Mouse (Mus musculus): ENCODE data around the gene 1700067P10Rik.

Gene 1700067P10Rik

DNA sequence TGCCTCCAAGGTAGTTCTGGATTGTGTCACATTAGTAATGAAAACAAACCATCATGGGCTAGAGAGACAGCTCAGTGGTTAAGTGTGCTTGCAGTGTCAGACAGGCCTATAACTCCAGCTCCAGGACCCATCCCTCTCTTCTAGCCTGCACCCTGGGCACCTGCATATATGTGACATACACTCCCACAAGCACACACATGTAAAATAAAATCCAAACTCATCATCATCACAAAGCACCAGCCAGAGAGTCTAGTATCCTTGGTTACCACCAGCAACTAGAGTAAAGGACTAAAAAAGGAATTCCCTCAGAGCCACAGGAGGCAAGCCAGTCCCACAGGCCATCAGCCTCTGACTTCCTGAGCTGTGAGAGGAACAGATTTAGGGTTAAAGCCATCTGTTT lies at the start of gene 1700067P10Rik:
TSS of gene 1700067P10Rik (plus strand) at position 301 of the 400 bp plus-strand sequence.
- no peak for DNase-seq (ENCODE audit: low read depth)

DNA sequence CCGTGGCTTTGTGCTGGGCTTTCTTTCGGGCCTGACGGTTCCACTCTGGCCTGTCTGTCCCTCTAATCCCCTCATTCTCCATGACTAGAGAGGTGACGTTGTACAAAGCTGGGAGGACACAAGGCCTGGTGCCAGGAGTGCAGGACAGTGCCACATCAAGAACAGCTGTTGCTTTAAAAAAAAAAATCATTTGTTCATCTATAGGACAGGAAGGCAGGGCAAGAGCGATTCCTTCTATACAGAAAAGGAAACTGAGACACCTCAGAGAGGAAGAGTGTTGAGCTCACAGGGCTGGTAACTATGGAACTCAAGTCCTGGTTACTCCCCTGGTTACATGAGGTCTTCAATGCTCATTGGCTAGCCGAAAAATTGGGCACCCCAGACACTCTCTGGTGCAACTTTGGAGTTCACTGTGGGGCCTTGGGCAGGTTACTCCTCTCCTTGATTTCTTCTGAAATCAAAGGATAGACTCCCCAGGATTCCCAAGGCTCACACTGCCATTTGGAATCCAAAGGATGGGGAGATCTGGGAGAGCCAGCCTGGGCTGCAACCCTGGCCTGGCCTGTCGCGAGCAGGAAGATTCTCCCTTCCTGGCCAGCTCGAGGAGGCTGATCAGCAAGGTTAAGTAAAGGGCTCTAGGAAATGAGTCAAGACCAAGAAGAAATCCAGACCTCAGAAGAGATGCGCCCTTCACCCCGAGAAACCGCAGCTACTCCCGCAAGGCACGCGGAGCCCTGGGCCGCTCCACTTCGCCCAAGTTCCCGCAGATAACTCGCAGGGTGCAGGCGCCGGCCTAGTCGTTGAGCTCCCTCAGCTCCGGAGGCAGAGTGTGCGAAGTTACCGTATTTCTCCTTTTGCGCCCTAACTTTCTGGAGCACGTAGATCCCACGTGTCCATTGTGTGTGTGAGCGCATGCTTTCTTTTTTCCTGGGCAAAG lies 47.5 kb upstream of the 1700067P10Rik start:
- peak; percentile 77 for DNase-seq (ENCODE audit: low read depth)

DNA sequence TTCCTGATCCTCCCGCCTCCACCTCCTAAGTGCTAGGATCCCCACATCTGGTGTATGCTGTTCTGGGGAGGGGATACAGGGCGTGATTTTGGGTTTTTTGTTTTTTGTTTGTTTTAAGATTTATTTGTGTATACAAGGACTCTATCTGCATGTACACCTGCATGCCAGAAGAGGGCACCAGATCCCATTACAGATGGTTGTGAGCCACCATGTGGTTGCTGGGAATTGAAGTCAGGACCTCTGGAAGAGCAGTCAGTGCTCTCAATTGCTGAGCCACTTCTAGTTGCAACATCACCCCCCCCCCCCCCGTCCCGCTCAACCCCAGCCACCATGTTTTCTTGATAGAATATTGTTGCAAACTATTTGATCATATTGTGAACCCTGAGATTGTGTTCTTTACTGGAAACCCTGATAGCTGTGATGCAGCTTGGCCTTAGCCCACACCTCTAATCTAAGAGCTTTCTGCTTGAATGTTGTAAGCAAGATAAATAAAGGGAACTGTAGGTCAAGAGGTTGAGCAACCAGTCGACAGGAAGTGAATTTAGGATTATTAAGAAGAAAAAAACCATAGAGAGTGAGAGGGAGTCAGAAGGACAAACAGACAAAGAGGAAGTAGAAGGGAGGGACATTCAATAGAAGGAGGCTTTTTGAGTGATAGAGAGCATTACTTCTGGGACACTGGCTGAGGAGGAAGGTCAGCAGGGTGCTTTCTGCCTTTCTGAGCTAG lies 45.8 kb upstream of the 1700067P10Rik start:
- DNase-seq (ENCODE audit: low read depth) = no peak

DNA sequence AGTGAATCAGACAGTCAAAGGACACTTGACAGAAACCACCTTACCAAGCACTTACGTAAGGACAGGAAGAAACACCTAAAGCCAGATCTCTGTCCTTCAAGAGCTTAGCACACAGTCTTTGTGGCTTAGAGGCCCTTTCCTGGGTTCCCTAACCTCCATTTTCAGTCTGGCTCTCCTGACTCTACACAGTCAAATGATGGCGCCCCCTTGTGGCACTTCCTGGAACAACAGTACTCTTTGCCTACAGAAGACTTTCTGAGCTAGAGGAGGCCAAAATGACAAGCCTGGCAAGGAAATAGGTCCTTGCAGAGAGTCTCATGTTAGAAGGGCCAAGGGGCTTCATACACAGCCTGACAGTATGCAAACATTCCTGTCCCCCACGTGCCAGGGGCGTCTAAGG lies 43.5 kb upstream of the 1700067P10Rik start:
- DNase-seq (ENCODE audit: low read depth) = peak; percentile 90

DNA sequence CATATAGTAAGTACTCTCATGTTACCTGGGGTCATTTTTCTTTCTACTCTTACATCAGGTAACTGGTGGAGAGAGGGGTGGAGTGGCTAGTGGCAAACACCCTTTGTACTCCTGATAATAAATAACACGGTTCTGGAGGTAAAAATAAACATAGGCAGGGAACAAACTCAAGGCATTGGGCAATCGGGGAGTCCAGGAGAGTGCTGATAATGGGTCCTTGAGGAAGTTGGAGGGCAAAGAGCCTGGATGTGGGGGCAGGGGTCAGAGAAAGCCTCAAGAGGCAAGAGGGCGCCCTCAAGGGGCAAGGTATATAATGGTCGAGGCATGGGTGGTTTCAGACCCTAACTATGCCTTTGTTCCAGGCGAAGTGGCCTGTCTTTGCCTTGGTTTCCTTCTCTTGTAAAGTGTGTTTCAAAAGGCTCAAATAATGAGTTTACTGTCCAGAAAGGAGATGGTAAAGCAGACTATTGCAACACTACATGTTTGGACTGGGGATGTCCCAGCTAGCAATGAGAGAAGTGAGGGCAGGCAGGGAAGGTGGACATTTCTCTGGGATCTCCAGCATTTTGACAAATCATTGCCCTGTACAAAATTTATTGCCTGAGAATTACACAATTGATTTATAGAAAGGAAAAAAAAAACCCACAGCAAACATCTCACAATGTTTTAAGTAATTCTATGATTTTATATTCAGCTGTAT lies 37.3 kb upstream of the 1700067P10Rik start:
- DNase-seq (ENCODE audit: low read depth) = no peak

DNA sequence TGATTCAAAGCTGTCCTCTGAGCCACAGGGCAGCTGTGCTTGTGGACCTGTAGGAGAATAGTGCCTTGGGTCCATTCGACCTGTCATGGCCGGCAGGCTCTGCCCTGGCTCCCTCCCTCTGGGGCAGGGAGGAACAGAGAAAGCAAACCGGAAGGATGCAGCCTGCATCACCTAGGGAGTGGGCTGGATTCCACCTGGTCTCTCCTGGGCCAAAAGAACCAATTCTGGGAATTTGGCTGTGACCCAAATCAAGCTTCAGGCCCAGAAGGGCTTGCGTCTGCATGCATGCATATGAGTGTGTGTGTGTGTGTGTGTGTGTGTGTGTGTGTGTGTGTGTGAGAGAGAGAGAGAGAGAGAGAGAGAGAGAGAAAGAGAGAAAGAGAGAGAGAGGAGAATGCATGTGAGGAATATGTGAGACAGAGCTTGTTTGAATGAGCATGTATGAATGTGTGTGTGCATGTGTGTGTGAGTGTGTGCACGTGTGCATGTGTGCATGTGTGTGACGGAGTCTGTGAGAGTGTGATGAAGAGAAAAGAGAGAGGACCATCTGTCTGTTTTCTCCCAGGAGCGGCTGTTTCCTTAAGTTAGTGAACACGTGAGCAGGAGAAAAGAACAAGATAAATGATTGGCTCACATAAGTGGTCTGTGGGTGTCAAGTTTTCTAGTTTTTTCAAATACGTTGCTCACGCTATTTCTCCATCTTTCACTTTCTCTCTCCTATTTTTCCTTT lies 36.6 kb upstream of the 1700067P10Rik start:
- DNase-seq (ENCODE audit: low read depth) = no peak

DNA sequence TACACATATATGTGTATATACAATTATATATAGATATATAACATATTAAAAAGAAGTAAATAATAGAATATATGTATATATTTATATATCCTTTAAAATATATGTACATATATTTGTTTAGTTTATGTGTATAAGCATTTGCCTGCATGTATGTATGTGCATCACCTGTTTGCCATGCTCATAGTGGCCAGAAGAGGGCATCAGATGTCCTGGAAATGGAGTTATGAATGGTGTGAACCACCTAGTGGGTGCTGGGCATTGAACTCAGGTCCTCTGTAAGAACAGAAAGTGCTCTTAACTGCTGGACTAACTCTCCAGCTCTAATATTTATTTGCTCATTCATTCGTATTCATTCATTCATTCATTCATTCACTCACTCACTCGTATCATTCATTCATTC lies 35.5 kb upstream of the 1700067P10Rik start:
- no peak for DNase-seq (ENCODE audit: low read depth)

DNA sequence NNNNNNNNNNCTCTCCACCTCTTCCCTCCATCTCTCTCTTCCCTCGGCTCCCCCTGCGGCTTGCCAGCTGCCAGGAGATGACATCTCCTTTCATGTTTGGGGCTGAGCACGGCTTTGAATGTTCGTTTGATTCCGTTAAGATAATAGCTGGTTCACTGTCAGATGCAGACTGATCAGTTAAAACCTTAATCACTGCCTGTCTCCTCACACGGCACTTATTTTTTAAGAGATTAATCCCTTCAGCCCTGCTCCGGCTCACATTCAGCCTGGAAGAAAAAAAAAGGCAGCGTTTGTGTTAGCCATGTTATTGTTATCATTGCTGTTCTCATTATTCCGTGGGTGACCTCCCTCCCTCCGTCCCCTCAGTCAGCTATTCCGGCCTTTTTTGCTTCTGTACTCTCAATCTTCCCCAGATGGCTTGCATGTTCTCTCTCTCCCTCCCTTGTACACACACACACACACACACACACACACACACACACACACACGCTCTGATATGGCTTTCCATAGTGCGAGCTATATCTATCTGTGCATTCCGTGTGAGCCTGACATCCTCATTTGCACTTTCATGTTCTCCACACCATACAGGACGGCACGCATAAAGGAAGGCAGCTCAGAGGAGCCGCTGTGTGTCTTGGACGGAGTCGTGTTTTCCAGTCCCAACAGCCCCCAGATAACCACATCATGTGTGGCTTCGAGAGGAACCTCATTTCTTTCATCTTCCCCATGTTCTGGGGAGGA lies 33.9 kb upstream of the 1700067P10Rik start:
- DNase-seq (ENCODE audit: low read depth) = no peak

DNA sequence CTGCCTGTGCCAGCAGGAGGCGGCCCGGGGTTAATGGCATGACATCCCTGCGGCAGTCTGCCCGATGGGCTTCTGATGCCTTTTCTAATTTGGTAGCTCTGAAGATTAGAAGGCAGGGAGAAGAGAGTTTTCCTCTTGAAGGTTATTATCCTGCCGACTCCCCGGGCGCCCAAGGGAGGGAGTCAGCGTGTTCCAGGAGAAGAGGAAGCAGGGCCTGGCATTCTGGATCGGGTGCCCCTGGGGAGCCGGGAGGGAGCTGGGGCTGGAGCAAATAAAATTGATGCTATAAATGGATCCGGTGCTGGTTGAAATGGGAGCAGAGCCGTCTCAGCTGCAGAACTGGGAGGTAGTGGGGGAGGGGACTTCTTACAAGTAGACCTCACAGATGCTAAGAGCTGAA lies 31.7 kb upstream of the 1700067P10Rik start:
- DNase-seq (ENCODE audit: low read depth) = no peak

DNA sequence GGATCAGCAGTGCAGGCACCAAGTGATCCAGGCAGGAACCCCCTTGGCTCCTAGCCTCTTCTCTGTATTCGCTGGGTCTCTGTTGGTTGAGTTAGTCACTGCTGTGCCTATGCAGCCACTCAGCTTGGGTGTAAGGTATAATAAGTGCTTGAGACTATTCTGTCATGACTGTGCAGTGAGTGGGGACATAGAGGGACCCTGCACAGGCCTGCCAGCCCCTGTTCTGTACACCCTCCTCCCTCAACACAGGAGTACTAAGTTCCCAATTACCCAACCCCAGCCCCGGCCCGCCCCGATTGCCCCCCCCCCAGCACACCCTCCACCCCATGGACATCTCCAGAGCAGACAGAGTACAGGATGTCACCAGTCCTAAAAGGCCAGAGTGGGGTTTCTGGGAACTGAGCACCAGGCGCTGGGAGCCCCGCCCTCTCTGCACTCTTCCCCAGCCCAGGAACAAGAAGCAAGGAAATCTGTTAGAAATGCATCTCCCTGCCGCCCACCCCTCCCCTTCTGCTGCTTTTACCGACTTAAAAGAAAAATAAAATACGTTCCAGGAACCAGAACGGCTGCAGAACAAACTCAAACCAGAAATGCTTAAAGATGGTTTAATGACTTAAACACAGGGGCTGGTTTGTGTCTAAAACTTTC lies 24.8 kb upstream of the 1700067P10Rik start:
- DNase-seq (ENCODE audit: low read depth) = no peak

DNA sequence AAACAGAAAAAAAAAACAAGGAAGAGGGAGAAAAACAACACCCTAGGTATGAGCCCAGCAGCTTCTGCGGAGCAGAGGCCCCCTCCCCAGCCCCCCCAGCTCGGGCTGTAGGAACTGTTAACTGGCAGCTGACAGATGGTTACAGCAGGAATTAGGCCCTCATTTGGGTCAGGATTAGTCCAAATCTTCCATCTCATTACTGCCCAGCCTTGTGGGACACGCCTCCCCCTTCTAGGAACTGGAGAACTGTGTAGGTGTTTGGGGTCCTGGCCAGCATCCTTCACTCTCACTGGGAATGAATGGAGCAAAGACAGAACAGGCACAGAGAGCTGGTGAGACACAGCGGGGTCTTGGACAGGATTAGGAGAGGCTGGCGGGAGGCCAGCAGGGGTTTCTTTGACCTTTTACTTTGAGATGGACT lies 24.0 kb upstream of the 1700067P10Rik start:
- no peak for DNase-seq (ENCODE audit: low read depth)

DNA sequence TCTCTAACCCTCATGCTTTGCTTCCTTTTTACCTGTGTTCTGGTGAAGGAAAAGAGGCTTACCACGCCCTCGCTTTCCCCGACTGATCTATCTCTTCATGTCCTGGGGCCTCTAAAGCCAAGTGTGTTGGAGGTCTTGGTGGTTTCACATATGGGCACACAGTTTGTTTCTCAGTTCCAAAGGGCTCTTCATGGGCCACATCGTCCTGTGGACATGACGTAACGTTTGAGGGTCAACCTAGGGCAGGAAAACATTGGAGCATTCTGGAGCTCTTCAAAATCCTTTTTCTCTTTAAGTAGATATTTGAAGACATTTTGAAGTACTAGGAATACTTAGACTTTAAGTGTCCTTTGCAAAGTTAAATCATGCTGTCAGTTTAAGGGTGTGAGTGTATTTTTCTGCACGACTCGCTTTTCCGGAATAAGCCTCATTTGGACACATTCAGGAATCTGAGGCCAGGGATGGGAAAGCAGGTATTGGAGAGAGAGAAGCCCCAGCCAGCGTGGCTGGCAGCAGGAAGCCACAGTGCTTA lies 22.0 kb upstream of the 1700067P10Rik start:
- no peak for DNase-seq (ENCODE audit: low read depth)

DNA sequence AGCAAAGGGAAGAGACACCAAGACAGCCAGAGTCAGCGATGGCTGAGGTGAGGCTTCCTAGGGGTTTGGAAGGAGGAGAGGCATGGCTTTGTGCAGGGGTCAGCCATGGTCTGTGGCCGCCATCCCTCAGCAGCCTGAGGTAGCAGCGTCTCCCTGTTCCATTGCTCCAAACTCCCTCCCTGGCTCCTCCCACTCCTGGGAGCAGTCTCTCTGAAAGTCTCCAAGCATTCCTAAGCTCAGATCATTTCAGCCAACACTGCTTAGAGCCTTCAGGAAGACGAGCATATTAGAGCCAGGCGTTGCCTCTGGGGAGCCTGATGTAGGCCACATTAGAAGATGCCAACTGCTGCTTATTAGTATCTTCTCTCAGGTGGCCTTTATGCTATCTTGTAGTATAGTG lies 21.4 kb upstream of the 1700067P10Rik start:
- DNase-seq (ENCODE audit: low read depth) = no peak

DNA sequence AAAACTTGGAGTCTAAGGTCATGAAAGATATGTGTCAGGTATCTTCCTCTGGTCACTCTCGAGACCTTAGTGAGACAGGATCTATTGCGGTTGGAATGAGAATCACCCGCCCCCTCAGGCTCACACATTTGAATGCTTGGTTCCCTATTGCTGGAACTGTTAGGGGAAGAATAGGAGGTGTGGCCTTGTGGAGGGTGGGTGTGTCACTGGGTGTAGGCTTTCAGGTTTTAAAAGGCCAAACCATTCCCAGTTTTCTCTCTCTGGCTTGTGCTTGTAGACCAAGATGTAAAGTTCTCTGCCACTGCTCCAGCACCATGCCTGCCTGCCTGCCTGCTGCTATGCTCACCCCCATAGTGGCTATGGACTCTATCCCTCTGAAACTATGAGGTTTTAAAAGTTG lies 8.5 kb upstream of the 1700067P10Rik start:
- no peak for DNase-seq (ENCODE audit: low read depth)

DNA sequence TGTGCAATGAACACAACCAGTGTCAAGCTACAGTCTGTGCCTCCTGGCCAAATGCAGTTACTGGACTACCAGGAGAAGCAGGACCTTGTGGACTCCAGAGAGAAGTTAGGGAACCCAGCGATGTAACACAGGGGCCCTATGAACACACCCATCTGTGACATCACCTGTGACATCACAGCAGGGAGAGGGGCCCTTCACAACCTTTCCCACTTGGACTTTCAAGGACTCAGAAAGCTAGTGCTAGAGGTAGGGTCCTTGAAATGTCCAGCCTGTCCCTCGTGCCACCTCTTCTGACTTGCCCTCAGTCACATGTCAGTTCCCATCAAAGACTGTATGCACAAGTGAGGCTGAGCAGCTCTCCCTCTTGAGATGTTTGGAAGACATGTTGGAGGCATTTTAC lies 327 bp downstream of the 1700067P10Rik start:
- no peak for DNase-seq (ENCODE audit: low read depth)

DNA sequence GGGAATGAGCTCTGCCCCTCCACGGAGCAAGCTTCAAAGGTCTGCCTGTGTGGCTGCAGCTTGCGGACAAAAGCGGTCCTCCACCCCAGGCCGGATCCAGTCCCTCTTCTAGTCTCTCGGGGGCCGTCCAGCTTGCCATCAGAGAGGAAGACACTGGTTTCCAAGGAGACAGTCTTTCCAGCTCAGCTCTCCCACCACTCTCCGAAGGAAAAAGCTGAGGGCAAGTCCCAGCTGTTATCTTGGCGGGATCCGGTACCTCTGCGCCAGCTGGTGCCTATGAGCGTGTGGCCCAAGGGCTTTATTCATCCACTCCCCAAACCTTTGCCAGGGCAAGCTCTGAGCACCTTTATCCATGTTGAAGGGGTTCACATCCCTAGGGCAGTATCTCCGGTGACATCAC lies 1.2 kb downstream of the 1700067P10Rik start:
- no peak for DNase-seq (ENCODE audit: low read depth)

DNA sequence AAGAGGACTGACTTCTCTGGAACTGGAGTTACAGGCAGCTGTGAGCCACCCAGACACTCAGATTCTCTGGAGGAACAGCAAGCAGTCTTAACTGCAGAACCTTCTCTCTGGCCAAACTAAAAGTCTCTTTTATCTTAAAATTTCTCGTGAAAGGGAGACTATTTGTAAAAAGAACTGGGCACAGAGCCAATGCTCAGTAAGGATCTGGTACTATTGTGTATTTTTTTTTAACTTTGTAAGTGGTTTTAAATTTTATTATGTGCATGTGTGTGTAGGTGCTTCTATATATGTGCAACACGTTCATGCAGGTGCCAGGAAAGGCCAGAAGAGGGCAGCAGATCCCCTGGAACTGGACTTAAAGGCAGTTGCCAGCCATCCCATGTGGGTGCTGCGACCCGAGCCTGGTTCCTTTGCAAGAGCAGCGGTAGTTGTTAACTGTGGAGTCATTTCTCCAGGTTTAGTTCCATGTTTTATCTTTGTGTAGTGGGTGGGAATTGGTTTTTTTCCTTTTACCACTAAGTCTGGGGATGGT lies 4.2 kb downstream of the 1700067P10Rik start:
- no peak for DNase-seq (ENCODE audit: low read depth)

DNA sequence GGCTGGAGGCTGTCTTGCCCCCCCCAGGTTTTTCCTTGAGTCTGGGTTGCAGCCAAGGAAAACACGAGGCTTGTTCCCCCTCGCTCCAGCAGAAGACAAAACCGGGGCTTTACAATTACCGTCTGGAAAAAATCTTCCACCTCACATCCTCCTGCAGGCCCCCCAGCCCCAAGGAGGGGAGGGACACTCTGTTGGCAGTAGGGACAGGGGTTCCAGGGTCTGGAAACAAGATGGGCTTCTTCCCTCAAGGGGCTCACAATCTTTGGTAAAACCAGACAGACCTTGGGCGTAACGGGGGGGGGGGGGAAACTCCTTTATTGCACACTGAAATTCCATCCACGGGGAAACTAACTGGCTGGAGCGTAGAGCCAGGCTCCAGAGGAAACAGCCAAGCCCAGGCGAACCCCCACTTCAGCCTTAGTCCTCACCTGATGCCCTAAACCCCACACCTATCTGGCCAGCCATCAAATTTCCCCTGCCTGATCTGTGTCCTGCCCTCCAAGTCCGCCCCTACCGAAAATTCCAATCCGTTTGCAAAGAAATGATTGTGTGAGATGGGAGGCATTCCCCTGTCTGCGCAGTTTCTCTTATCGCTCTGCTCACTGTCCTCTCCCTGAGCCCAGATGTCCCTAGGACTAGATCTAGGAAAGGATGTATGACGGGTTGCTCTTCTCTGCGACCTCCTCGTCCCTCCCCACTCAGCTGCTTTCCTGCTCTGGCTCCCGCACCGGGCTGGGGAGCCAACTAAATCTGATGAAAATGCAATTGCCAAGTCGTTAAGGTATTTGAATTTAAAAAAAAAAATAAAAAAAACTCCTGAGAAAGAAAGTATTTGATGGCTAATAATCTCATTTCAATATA lies 5.9 kb downstream of the 1700067P10Rik start:
- no peak for DNase-seq (ENCODE audit: low read depth)

DNA sequence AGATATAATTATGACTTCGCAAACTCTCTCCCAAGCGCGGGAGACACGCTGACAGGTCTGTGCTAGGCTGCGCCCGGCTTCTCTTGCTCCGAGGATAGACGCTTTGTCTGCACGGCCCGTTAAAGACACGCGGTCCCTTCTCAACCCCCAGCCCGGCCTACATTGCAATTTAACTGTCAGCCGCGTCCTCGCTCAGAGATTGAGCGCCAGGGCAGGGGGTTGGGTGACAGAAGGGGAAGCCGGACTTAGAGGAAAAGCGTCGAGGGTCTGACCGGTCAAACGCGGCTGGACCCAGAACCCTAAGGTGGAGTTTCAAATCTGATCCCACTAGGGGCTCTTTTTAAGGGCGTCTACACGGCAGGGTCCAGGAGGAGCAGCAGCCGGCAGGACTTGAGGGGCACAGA lies 6.6 kb downstream of the 1700067P10Rik start:
- DNase-seq (ENCODE audit: low read depth) = peak; percentile 16

Measured in naive thymus-derived CD4-positive, alpha-beta T cell, adult 2 months (primary cell).